Mouse (Mus musculus) macrophage (primary cell): ENCODE data around the gene Ccdc92b. TPM values are rescaled to one million over a fixed set of nuclear protein-coding genes. Genes with fewer than 3 reads are reported as not detected.

Experiments
- H3K27ac ChIP-seq: fragments of 350-480 bp; formaldehyde crosslinking; 2 replicates; pipeline ENCODE4 v1.9.0; 2021
- H3K36me3 ChIP-seq: fragments of 350-480 bp; formaldehyde crosslinking; 2 replicates; pipeline ENCODE4 v1.9.0; 2021; ENCODE audit errors: inconsistent target
- H3K4me3 ChIP-seq: fragments of 350-480 bp; formaldehyde crosslinking; 2 replicates; pipeline ENCODE4 v1.9.0; 2021; ENCODE audit errors: inconsistent target
- H3K79me2 ChIP-seq: fragments of 350-480 bp; formaldehyde crosslinking; 2 replicates; pipeline ENCODE4 v1.9.0; 2021; ENCODE audit errors: inconsistent target
- WGBS: methylation state at CpG from one replicate; pipeline ENCODE4 v1.1.7; 2026; ENCODE audit warnings: inconsistent platforms; ENCODE audit not compliant: missing documents; 5-methylcytosine and 5-hydroxymethylcytosine counted together
- polyA plus RNA-seq: library from polyadenylated mRNA; stranded (reverse); fragments of 250-400 nt; gene quantifications from 3 replicates; pipeline ENCODE4 v1.2.4, GENCODE M21; 2018; ENCODE audit warnings: inconsistent platforms

Ccdc92b gene
- polyA plus RNA-seq, 1 experiment from 2014 or later, result 0.13 TPM

- Histone ChIP-seq H3K4me3 (no peak overlapping the region), H3K36me3 (no peaks in the 10 kb centered on the region), H3K79me2 (no peaks in the 10 kb centered on the region), H3K27ac (no peak overlapping the region)
- 94% methylated on average over 7 of the region's 7 CpGs for WGBS
These were observed 12.7 kb downstream of the Ccdc92b start for GRCm38 (mm10) chr11:74631880-74632789.

DNA sequence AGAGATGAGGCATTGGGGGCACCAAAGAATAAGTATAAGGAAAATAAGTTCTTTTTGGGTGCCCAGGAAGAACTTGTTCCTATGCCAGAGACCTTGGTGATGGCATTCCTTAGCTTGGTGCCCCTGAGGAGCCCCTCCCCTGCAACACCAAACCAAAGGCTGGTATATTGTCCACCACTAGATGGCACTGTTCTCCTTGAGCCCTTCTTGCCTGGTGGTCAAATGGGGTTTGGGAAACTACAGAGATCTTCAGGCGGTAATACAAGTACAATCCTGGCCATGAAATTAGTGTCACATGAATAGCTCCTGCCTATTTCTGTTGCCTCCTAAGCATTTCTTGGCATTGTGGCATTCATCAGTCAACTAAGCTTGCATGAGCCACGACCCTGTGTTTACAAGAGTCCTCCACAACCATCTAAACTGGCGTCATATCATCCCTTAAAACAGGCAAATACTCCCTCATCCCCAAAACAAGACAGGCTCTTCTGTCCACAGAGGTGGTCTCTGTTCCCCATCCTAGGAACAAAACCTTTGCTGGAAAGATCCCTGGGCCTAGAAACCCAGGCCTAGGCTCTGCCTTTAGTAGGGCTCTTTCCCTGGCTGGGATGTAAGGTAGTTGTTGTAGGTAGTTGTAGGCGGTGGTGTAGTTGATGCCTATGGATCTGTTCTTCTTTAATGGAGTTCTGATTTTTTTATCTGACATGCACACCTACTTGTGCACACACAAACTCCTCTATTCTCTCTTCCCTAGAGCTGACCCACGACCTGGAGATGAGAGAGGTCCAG, 15.3 kb downstream of the Ccdc92b start:
- no peaks in the 10 kb centered on the region for H3K36me3 ChIP-seq
- 79% methylated on average over 5 of the region's 5 CpGs for WGBS

DNA sequence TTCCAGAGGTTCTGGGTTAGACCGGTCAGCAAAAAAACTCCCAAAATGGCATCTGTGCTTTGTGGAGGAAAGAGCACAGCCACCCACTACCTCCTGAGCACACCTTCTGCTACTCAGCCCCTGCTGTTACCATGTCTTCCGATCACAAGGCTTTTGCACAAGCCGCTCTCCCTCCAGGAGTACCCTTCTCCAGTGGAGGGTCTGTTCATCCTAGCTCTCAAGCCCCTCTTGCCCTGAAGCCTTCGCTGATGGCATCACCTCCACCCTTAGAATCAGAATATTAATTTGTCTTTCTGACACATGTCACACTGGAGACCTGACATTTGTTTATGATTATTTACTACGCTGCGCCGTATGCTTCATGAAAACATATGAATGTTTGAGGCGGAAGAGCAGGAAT, 18.1 kb downstream of the Ccdc92b start:
- H3K36me3 ChIP-seq, result no peaks in the 10 kb centered on the region
- 35% methylated on average over 8 of the region's 8 CpGs for WGBS
- peak overlapping the region; percentile 24; the same call in 1 of the 2 replicates for H3K4me3 ChIP-seq
- no peaks in the 10 kb centered on the region for H3K79me2 ChIP-seq
- H3K27ac ChIP-seq, result no peak overlapping the region

More for the DNA sequence above, 15.3 kb downstream of the Ccdc92b start:
- Histone ChIP-seq H3K27ac (no peak overlapping the region), H3K79me2 (no peaks in the 10 kb centered on the region), H3K4me3 (no peak overlapping the region)

DNA sequence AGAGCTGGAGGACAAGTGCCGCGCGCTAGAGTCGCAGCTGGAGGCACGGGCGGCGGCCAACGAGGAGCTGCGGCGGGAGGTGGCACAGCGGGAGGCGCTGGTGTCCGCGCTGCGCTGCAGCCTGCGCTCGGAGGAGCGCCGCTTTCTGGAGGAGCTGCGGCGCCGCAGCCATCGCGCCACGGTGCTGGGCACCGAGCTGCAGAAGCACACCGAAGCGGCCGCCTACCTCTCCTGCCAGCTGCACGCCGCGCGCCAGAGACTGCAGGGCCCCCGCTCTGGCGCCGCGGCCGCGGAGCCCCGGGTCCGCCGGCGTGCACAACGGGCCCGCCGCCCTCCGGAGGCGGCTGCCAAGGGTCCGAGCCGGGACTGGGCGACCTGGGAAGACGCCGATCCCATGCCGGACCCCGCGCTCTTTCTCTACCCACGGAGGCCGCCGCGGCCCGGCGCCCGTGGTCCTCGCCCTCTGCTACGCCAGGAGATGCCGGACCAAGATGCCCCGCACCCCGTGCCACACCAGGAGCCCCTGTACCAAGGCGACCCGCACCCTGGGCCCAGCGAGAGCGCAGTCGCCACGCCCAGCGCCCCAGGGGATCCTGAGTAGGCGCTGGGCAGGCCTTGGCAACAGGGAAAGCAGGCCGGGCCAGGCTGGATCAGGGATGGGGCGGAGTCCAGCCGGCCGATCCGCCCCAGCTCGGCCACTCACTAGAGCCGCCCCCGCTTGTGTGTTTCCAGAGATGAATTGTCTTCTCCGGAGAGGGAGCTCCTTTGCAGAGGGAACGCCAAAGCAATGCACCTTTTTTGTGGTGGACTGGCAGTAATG, 18.8 kb downstream of the Ccdc92b start:
- peak overlapping the region; percentile 26 for H3K4me3 ChIP-seq
- under 1% methylated on average over 71 of the region's 86 CpGs for WGBS
- H3K79me2 ChIP-seq, result no peaks in the 10 kb centered on the region
- peak overlapping the region; percentile 56 for H3K27ac ChIP-seq
- H3K36me3 ChIP-seq, result no peaks in the 10 kb centered on the region

DNA sequence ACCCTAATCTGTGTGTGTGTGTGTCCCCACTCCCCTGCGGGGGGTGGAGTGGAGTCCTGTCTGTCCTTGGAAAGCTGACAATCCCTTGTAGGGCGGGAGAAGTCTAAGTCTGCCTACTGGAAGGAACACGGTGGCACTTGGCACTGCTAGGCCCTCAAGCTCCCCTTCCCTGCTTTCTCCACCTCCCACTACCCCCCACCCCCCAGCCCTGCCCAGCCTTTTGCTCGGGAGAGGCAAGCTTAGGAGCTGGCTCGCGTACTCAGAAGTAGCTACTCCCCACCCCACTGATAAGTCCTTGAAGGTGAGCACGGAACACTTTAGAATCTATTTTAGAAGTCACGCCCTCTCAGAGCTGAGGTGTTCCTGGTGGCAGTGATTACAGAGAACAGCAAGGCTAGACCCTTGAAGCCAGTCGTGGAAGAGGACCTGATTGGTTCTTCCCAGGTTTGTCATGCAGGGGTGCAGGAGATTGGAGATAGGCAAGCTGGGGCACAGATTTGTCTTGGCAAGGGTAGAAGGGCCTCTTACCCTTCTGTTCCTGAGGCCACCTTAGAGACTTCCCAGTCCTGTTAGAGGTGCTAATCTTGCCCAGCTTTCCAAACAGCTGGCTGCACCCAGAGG, 19.5 kb downstream of the Ccdc92b start:
- no peaks in the 10 kb centered on the region for H3K36me3 ChIP-seq
- WGBS, result 67% methylated on average over 8 of the region's 9 CpGs
- H3K27ac ChIP-seq, result peak overlapping the region; percentile 56
- H3K79me2 ChIP-seq, result no peaks in the 10 kb centered on the region
- peak overlapping the region; percentile 26 for H3K4me3 ChIP-seq

DNA sequence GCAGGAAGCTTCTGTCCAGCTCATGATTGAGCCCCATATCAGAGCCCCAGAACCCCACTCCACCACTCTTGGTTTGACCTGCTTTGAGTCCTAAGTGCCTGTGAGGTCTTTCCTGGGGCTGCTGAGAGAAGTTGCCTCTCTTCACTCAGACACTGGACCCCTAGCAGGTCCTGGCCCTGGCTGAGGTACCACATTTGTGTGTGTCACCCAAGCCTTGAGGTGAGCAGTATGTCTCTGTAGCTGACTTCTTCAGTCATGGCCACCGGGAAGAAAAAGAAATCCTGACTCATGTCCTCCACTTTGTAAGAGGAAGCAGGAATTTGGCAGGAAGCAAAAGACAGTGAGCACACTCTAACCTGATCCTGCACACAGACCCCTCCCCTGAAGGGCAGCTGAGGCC, 20.2 kb downstream of the Ccdc92b start:
- 43% methylated on average over 1 of the region's 1 CpGs for WGBS
- H3K79me2 ChIP-seq, result no peaks in the 10 kb centered on the region
- H3K36me3 ChIP-seq, result no peaks in the 10 kb centered on the region
- no peak overlapping the region for H3K27ac ChIP-seq
- no peak overlapping the region for H3K4me3 ChIP-seq

DNA sequence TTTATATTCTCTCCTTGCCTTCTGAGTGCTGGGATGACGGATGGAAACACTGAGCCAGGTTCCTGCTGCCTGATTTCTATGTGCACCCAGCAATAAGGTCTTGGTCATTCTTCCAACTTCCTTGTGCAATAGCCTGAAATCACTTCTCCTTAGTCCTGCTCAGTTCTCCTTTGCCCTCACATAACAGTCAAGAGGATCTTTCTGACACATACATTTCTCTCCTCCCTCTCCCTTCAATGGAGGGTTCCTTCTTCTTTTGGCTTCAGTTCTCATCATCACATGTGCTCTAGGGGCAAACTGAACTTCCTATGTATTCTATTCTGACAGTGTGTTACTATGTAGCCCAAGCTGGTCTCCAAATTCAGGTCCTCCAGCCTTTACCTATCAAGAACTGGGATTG, 28.6 kb downstream of the Ccdc92b start:
- peak overlapping the region; percentile 97 for H3K27ac ChIP-seq
- H3K79me2 ChIP-seq, result peaks cover 33% of the 10 kb centered on the region
- no peaks in the 10 kb centered on the region for H3K36me3 ChIP-seq
- H3K4me3 ChIP-seq, result no peak overlapping the region
- 0% methylated on average over 1 of the region's 1 CpGs for WGBS

- H3K27ac ChIP-seq, result peak overlapping the region; percentile 97
- 44% methylated on average over 1 of the region's 1 CpGs for WGBS
- H3K79me2 ChIP-seq, result peaks cover 40% of the 10 kb centered on the region
- no peaks in the 10 kb centered on the region for H3K36me3 ChIP-seq
- H3K4me3 ChIP-seq, result peak overlapping the region; percentile 13; the same call in 1 of the 2 replicates
These were observed 29.3 kb downstream of the Ccdc92b start for GRCm38 (mm10) chr11:74648676-74649075.

GRCm38 (mm10) chr11:74649095-74649646, 29.8 kb downstream of the Ccdc92b start, which contains the start of gene Cluh:
Gene Cluh (plus strand): TSS chr11:74649495.
- under 1% methylated on average over 58 of the region's 58 CpGs for WGBS

DNA sequence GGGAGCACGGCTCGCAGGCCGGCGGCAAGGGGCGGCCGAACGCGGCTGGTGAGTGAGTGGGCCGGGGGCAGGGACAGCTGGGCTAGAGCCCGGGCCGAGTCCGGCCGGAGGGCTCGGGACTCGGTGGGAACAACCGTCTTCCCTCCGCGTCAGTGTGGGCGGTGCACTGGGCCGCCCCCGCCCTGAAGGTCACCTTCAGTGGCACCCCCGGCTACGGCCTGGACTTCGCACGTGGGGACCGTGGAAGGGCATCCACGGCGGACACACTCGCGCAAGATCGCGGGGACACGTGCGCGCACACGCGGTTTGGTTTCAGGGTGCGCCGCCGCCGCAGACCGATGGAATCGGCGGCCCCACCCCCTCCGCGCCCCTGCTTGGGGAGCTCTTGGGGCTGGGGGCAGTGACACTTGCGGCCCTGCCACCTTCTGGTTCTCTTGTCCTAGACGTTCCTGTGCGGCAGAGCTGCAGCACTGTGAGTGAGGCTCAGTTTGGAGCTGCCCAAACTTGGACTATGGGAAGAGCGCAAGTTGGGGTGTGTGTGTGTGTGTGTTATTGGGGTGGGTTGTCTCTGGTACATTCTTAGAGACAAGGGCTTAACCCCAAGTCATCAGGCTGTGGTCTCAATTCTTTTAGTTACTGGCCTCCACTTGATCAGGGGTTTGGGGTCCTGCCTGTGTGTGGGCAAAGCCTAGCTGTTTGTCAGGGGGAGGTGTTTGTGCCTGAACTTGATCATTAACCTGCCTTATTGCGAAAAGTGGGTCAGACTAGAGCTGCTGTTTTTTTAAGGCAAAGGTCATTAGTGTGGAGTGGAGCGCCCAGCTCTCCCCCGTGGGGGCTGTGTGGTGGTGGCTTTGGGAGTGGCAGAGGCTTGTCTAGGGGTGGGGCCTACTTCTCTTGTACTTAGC, 30.5 kb downstream of the Ccdc92b start:
- Histone ChIP-seq H3K36me3 (no peaks in the 10 kb centered on the region), H3K4me3 (peak overlapping the region; percentile 54), H3K27ac (peak overlapping the region; percentile 34), H3K79me2 (peaks cover 52% of the 10 kb centered on the region)
- WGBS, result under 1% methylated on average over 53 of the region's 53 CpGs

More at GRCm38 (mm10) chr11:74649095-74649646, 29.8 kb downstream of the Ccdc92b start, which contains the start of gene Cluh:
- peak within 1 kb of the TSS; percentile 97 for H3K27ac ChIP-seq
- H3K4me3 ChIP-seq, result peak within 1 kb of the TSS; percentile 54
- H3K79me2 ChIP-seq, result peaks cover 45% of the 10 kb centered on the region
- H3K36me3 ChIP-seq, result no peaks in the 10 kb centered on the region

DNA sequence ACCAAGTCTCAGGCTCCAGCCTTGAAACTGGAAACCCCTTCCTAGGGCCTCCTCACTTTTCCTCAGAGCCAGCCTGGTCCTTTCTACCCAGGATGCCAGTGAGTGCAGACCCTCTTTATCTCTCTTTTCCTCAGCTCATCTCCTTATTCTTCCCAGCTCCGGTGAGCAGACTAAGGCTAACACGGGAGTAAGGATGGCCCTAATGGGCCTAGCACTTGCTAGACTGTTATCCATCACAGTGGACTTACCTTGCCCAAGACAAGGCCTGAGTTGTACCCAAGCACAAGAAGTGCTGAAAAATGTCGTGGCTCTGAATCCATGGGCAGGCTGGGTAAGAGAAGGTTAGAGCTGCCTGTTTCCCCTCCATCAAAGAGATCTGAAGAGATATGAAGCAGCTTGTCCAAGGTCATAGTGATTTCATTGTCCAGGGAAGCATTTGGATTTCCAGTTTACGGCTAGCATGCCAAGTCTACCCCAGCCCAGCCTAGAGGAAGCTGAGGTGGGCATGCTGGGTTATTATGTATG, 31.2 kb downstream of the Ccdc92b start:
- no peaks in the 10 kb centered on the region for H3K36me3 ChIP-seq
- peaks cover 60% of the 10 kb centered on the region for H3K79me2 ChIP-seq
- H3K4me3 ChIP-seq, result peak overlapping the region; percentile 54
- H3K27ac ChIP-seq, result peak overlapping the region; percentile 34
- WGBS, result 71% methylated on average over 4 of the region's 4 CpGs

DNA sequence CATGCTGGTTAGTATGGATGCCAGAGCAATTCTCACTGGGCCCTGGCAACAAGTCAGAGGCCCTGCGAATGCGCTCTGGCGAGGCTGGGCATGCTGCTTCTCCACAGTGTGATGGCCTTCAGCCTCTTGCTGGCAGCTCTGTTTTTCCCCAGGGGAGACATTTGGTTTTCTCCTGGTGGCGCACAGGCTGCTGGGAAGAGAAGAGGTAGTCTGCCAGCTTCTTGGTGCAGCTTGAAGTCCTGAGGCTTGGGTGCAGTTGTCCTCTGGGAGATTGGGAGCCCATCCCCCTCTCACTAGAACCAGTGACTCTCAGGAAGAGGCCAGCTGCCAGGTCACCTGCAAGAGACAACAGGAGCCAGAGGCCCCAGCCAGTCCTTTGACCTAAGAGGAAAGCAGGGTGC, 33.4 kb downstream of the Ccdc92b start:
- 94% methylated on average over 4 of the region's 4 CpGs for WGBS
- H3K4me3 ChIP-seq, result no peak overlapping the region
- peaks cover 76% of the 10 kb centered on the region for H3K79me2 ChIP-seq
- peaks cover 15% of the 10 kb centered on the region for H3K36me3 ChIP-seq
- H3K27ac ChIP-seq, result no peak overlapping the region
